Mouse (Mus musculus) olfactory bulb, adult 2 months (tissue): ENCODE results near the gene Col8a2. TPM values are rescaled to one million over a fixed set of nuclear protein-coding genes. Genes with fewer than 3 reads are reported as not detected.
A peak's percentile ranks its signal among the peaks of the same experiment; 100 is the strongest.

Experiments used
- H3K27ac ChIP-seq: fragments of 200-500 bp; 2 replicates; pipeline ENCODE4 v1.5.1; 2012; ENCODE audit warnings: low read depth, low read length; ENCODE audit not compliant: insufficient read depth
- H3K4me1 ChIP-seq: fragments of 200-500 bp; 2 replicates; pipeline ENCODE4 v1.6.1; 2012; ENCODE audit warnings: low read length; ENCODE audit not compliant: control insufficient read depth, insufficient read depth
- H3K4me3 ChIP-seq: fragments of 200-500 bp; 2 replicates; pipeline ENCODE4 v1.5.1; 2012; ENCODE audit warnings: mild to moderate bottlenecking, low read depth, low read length, moderate library complexity; ENCODE audit not compliant: insufficient read depth
- CTCF ChIP-seq: fragments of 200-500 bp; IDR thresholded peaks from 2 replicates; pipeline ENCODE4 v1.5.1; 2012; ENCODE audit warnings: low read depth, mild to moderate bottlenecking, low read length, moderate library complexity; ENCODE audit not compliant: insufficient read depth
- POLR2A ChIP-seq: fragments of 200-500 bp; IDR thresholded peaks from 2 replicates; pipeline ENCODE4 v1.6.1; 2012; ENCODE audit warnings: mild to moderate bottlenecking, low read depth, low read length, moderate library complexity; ENCODE audit not compliant: insufficient read depth
- WGBS: fragments of 180-500 bp; shearing (Covaris S2); methylation state at CpG from one replicate; pipeline ENCODE4 v1.1.7; 2018; 5-methylcytosine and 5-hydroxymethylcytosine counted together
- polyA plus RNA-seq: library from polyadenylated mRNA; stranded (reverse); fragments of >200 nt; gene quantifications from 2 replicates; pipeline ENCODE4 v1.2.4, GENCODE M21; 2012; ENCODE audit warnings: low replicate concordance; ENCODE audit not compliant: missing spikeins, insufficient read depth, insufficient read length

Gene Col8a2
- polyA plus RNA-seq, 1 experiment = not detected

DNA sequence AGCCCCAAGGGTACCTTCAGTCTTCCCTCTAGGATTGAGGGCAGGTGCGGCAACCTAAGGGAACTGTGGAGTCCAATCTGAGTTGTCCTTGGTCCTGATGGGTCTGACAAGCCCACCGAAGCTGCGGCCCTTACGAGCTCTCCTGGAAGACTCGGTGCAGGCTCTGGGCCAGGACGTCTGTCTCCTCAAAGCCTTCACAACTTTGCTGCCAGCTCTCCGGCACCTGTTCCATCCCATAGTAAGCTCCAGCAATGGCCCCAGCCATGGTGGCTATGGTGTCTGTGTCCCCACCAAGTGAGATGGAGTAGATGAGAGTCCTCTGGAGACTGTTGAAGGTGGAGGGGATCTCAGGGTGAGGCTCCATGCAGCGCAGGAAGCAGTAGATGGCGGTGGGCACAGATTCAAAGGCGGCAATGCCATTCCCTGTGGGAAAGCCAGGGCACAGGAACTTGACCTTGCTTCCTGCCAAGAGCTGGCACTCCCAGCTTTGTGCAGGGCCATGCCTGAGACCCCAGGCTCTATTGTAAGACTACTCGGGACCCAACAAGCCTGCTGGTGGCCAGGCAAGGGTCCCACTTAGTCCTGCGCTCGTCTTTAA, 29.9 kb downstream of the Col8a2 start:
- TF ChIP-seq POLR2A (no peak), CTCF (no peak)
- H3K4me3 ChIP-seq = no peak overlapping the region
- no peak overlapping the region for H3K27ac ChIP-seq
- H3K4me1 ChIP-seq = no peaks in the 10 kb centered on the region
- 84% methylated on average over 13 of the region's 13 CpGs for WGBS

GRCm38 (mm10) chr4:126319806-126320205, 33.2 kb downstream of the Col8a2 start:
- peaks cover 8% of the 10 kb centered on the region; the same call in 1 of the 2 replicates for H3K4me1 ChIP-seq
- H3K4me3 ChIP-seq = no peak overlapping the region
- H3K27ac ChIP-seq = no peak overlapping the region
- 85% methylated on average over 6 of the region's 6 CpGs for WGBS
- TF ChIP-seq CTCF (no peak), POLR2A (no peak)

GRCm38 (mm10) chr4:126321111-126321853, 34.7 kb downstream of the Col8a2 start, which contains the start of gene Adprhl2:
Gene Adprhl2 (minus strand): TSS chr4:126321703.
- TF ChIP-seq POLR2A (peak; percentile 45), CTCF (peak; percentile 100)
- under 1% methylated on average over 80 of the region's 80 CpGs for WGBS
- Histone ChIP-seq H3K4me3 (peak within 1 kb of the TSS; percentile 74), H3K27ac (peak within 1 kb of the TSS; percentile 5; the same call in 1 of the 2 replicates), H3K4me1 (peaks cover 13% of the 10 kb centered on the region; the same call in 1 of the 2 replicates)

- peaks cover 13% of the 10 kb centered on the region; the same call in 1 of the 2 replicates for H3K4me1 ChIP-seq
- TF ChIP-seq CTCF = no peak
- no peak for TF ChIP-seq POLR2A
- no peak overlapping the region for H3K27ac ChIP-seq
- peak overlapping the region; percentile 29 for H3K4me3 ChIP-seq
- 57% methylated on average over 28 of the region's 28 CpGs for WGBS
These were observed 35.4 kb downstream of the Col8a2 start for GRCm38 (mm10) chr4:126321854-126322511.

GRCm38 (mm10) chr4:126322646-126323045, 36.1 kb downstream of the Col8a2 start:
- Histone ChIP-seq H3K27ac (no peak overlapping the region), H3K4me3 (no peak overlapping the region), H3K4me1 (peaks cover 13% of the 10 kb centered on the region; the same call in 1 of the 2 replicates)
- WGBS = 96% methylated on average over 13 of the region's 13 CpGs
- no peak for TF ChIP-seq CTCF
- no peak for TF ChIP-seq POLR2A

- no peak overlapping the region for H3K27ac ChIP-seq
- TF ChIP-seq CTCF (no peak), POLR2A (no peak)
- 42% methylated on average over 13 of the region's 13 CpGs for WGBS
- peaks cover 13% of the 10 kb centered on the region; the same call in 1 of the 2 replicates for H3K4me1 ChIP-seq
- no peak overlapping the region for H3K4me3 ChIP-seq
These were observed 38.3 kb downstream of the Col8a2 start for GRCm38 (mm10) chr4:126324861-126325260.

GRCm38 (mm10) chr4:126325281-126325861, 38.8 kb downstream of the Col8a2 start, which contains the start of gene Tekt2:
Gene Tekt2 (minus strand): TSS chr4:126325688.
- WGBS = 32% methylated on average over 23 of the region's 23 CpGs
- peaks cover 13% of the 10 kb centered on the region; the same call in 1 of the 2 replicates for H3K4me1 ChIP-seq
- H3K27ac ChIP-seq = no peak within 1 kb of the TSS
- no peak within 1 kb of the TSS for H3K4me3 ChIP-seq
- no peak for TF ChIP-seq CTCF
- no peak for TF ChIP-seq POLR2A

GRCm38 (mm10) chr4:126326036-126326435, 39.4 kb downstream of the Col8a2 start:
- H3K4me1 ChIP-seq = peaks cover 13% of the 10 kb centered on the region; the same call in 1 of the 2 replicates
- H3K27ac ChIP-seq = no peak overlapping the region
- no peak overlapping the region for H3K4me3 ChIP-seq
- TF ChIP-seq CTCF (no peak), POLR2A (no peak)
- WGBS = 44% methylated on average over 6 of the region's 6 CpGs
